29 mouse cellular contexts compared by ENCODE assay signal in genomic region chr6:128491916-128492315, GRCm38 (mm10). TPM values are rescaled to one million over a fixed set of nuclear protein-coding genes. Genes with fewer than 3 reads are reported as not detected.
A peak's percentile ranks its signal among the peaks of the same experiment; 100 is the strongest.
DNase-seq lines count a peak whose midpoint lies in the region; ATAC-seq and TF ChIP-seq lines count a peak whose summit lies in the region.
"Had no signal": no experiment of that assay in that cellular context is flagged by ENCODE, and none has a peak within 500 bp of the region (broad histone marks: within the 10 kb centered on the region; RNA-seq: fewer than 3 reads in every experiment).

No protein-coding gene starts in this region.

- TF ChIP-seq CTCF in hindbrain, postnatal 0 days (IDR thresholded peaks at IDR 0.05; ENCODE audit: low read depth): no peak

- H3K4me2 ChIP-seq in hindbrain, embryonic 12.5 days (replicated peaks): no peak overlapping the region
- no peak overlapping the region for H3K4me2 ChIP-seq in hindbrain, embryonic 11.5 days (replicated peaks; ENCODE audit: low read depth, low read length)
- no peak overlapping the region for H3K4me2 ChIP-seq in neural tube, embryonic 13.5 days
- H3K4me2 ChIP-seq in hindbrain, postnatal 0 days (ENCODE audit: low read depth, low read length): no peak overlapping the region
- no peak overlapping the region for H3K4me2 ChIP-seq in forebrain, embryonic 14.5 days (ENCODE audit: low read length)
- H3K4me2 ChIP-seq: embryonic facial prominence, embryonic 15.5 days; liver, embryonic 11.5 days; stomach, embryonic 15.5 days had no signal

- no peak for DNase-seq in hindbrain, embryonic 11.5 days (ENCODE audit: low spot score)
- DNase-seq in neural tube, embryonic 10.5 days (ENCODE audit: extremely low spot score, low spot score): no peak
- peak; percentile 8 for DNase-seq in hindbrain, postnatal 0 days (ENCODE audit: low spot score)
- peak; percentile 60 for DNase-seq in retina, postnatal 1 day
- no peak for DNase-seq in forebrain, embryonic 14.5 days (ENCODE audit: low spot score)
- no peak for DNase-seq in kidney, adult 11 months
- DNase-seq: adrenal gland, adult 2 months; cerebellum, adult 2 months; cerebellum, postnatal 25 days; forebrain, postnatal 0 days; gastrocnemius, postnatal 14 days; heart, adult 18-20 months; kidney, adult 8-10 months; kidney, postnatal 10 days; left cerebral cortex, postnatal 4 days; liver, postnatal 0 days; midbrain, embryonic 14.5 days; right cerebral cortex, postnatal 4 days; thymus, adult 2 months had no signal

- no peaks in the 10 kb centered on the region for H3K27me3 ChIP-seq in hindbrain, embryonic 12.5 days
- H3K27me3 ChIP-seq in hindbrain, embryonic 11.5 days (ENCODE audit: control insufficient read depth, insufficient read depth, low read length): no peaks in the 10 kb centered on the region
- H3K27me3 ChIP-seq in neural tube, embryonic 13.5 days: no peaks in the 10 kb centered on the region
- H3K27me3 ChIP-seq in hindbrain, postnatal 0 days (ENCODE audit: insufficient read depth, low read length): no peaks in the 10 kb centered on the region
- no peaks in the 10 kb centered on the region for H3K27me3 ChIP-seq in forebrain, embryonic 14.5 days (replicated peaks; ENCODE audit: control insufficient read depth, insufficient read depth, low read length)
- H3K27me3 ChIP-seq: embryonic facial prominence, embryonic 15.5 days; Patski; stomach, embryonic 15.5 days had no signal

- peak; percentile 63; the same call in 1 of the 2 replicates for ATAC-seq in hindbrain, embryonic 12.5 days (ENCODE audit: low FRiP score)
- no peak for ATAC-seq in hindbrain, embryonic 11.5 days (ENCODE audit: low FRiP score)
- ATAC-seq in neural tube, embryonic 13.5 days (ENCODE audit: low read depth): peak; percentile 67
- peak; percentile 72 for ATAC-seq in hindbrain, postnatal 0 days
- ATAC-seq in forebrain, embryonic 14.5 days: no peak
- ATAC-seq: forebrain, postnatal 0 days; inflammation-experienced regulatory T-cells, adult 6 months; liver, postnatal 0 days; lung, postnatal 0 days; Patski had no signal

- H3K27ac ChIP-seq in hindbrain, embryonic 12.5 days: no peak overlapping the region
- no peak overlapping the region for H3K27ac ChIP-seq in hindbrain, embryonic 11.5 days (ENCODE audit: low read depth, low read length)
- no peak overlapping the region for H3K27ac ChIP-seq in neural tube, embryonic 13.5 days (replicated peaks)
- no peak overlapping the region for H3K27ac ChIP-seq in hindbrain, postnatal 0 days
- H3K27ac ChIP-seq in forebrain, embryonic 14.5 days (ENCODE audit: low read depth, low read length): no peak overlapping the region
- H3K27ac ChIP-seq: embryonic facial prominence, embryonic 15.5 days; stomach, embryonic 15.5 days had no signal

- no peak overlapping the region for H3K4me3 ChIP-seq in hindbrain, embryonic 12.5 days
- no peak overlapping the region for H3K4me3 ChIP-seq in hindbrain, embryonic 11.5 days (ENCODE audit: low read depth, low read length)
- H3K4me3 ChIP-seq in neural tube, embryonic 13.5 days: no peak overlapping the region
- H3K4me3 ChIP-seq in hindbrain, postnatal 0 days (ENCODE audit: low read length): no peak overlapping the region
- no peak overlapping the region for H3K4me3 ChIP-seq in forebrain, embryonic 14.5 days (ENCODE audit: low read depth, low read length)
- H3K4me3 ChIP-seq: embryonic facial prominence, embryonic 15.5 days; stomach, embryonic 15.5 days had no signal

- no peaks in the 10 kb centered on the region for H3K4me1 ChIP-seq in hindbrain, embryonic 12.5 days
- H3K4me1 ChIP-seq in hindbrain, embryonic 11.5 days (replicated peaks; ENCODE audit: control insufficient read depth, insufficient read depth, low read length): no peaks in the 10 kb centered on the region
- H3K4me1 ChIP-seq in neural tube, embryonic 13.5 days (replicated peaks): no peaks in the 10 kb centered on the region
- no peaks in the 10 kb centered on the region for H3K4me1 ChIP-seq in hindbrain, postnatal 0 days (ENCODE audit: insufficient read depth, low read length)
- no peaks in the 10 kb centered on the region for H3K4me1 ChIP-seq in forebrain, embryonic 14.5 days (ENCODE audit: control insufficient read depth, insufficient read depth, low read length)
- H3K4me1 ChIP-seq: embryonic facial prominence, embryonic 15.5 days; stomach, embryonic 15.5 days had no signal

- H3K9ac ChIP-seq in hindbrain, embryonic 12.5 days: no peak overlapping the region
- no peak overlapping the region for H3K9ac ChIP-seq in hindbrain, embryonic 11.5 days (ENCODE audit: low read depth, low read length)
- H3K9ac ChIP-seq in neural tube, embryonic 13.5 days: no peak overlapping the region
- no peak overlapping the region for H3K9ac ChIP-seq in hindbrain, postnatal 0 days (replicated peaks; ENCODE audit: low read length)
- no peak overlapping the region for H3K9ac ChIP-seq in forebrain, embryonic 14.5 days (ENCODE audit: low read length)
- H3K9ac ChIP-seq: embryonic facial prominence, embryonic 15.5 days; forebrain, postnatal 0 days; liver, postnatal 0 days; stomach, embryonic 15.5 days had no signal

- H3K36me3 ChIP-seq in hindbrain, embryonic 12.5 days: no peaks in the 10 kb centered on the region
- H3K36me3 ChIP-seq in hindbrain, embryonic 11.5 days (ENCODE audit: control insufficient read depth, insufficient read depth, low read length): no peaks in the 10 kb centered on the region
- no peaks in the 10 kb centered on the region for H3K36me3 ChIP-seq in neural tube, embryonic 13.5 days
- H3K36me3 ChIP-seq in hindbrain, postnatal 0 days (ENCODE audit: insufficient read depth, low read length): no peaks in the 10 kb centered on the region
- no peaks in the 10 kb centered on the region for H3K36me3 ChIP-seq in forebrain, embryonic 14.5 days (ENCODE audit: control insufficient read depth, insufficient read depth, low read length)
- H3K36me3 ChIP-seq: embryonic facial prominence, embryonic 15.5 days; stomach, embryonic 15.5 days had no signal

- no peaks in the 10 kb centered on the region for H3K9me3 ChIP-seq in hindbrain, embryonic 12.5 days (replicated peaks)
- no peaks in the 10 kb centered on the region for H3K9me3 ChIP-seq in hindbrain, embryonic 11.5 days (ENCODE audit: control insufficient read depth, low read length)
- H3K9me3 ChIP-seq in neural tube, embryonic 13.5 days: no peaks in the 10 kb centered on the region
- no peaks in the 10 kb centered on the region for H3K9me3 ChIP-seq in hindbrain, postnatal 0 days (ENCODE audit: low read length)
- H3K9me3 ChIP-seq in forebrain, embryonic 14.5 days (replicated peaks; ENCODE audit: control insufficient read depth, low read length): no peaks in the 10 kb centered on the region
- H3K9me3 ChIP-seq: embryonic facial prominence, embryonic 15.5 days; stomach, embryonic 15.5 days had no signal

- WGBS in hindbrain, embryonic 12.5 days: 77% methylated on average over 4 of the region's 4 CpGs
- WGBS in hindbrain, embryonic 11.5 days: 87% methylated on average over 4 of the region's 4 CpGs
- WGBS in neural tube, embryonic 13.5 days: 74% methylated on average over 4 of the region's 4 CpGs
- WGBS in hindbrain, postnatal 0 days: 70% methylated on average over 4 of the region's 4 CpGs
- 84% methylated on average over 4 of the region's 4 CpGs for WGBS in forebrain, embryonic 14.5 days

RNA-seq across cellular contexts. Expression of gene Pzp, which starts 34.6 kb away (rescaled TPM):
- polyA plus RNA-seq in hindbrain, embryonic 12.5 days (2016; fragmentation: Nextera tagmentation; extraction: Ambion mirVana): not detected in 2 replicates
- polyA plus RNA-seq in hindbrain, embryonic 11.5 days (2014; fragmentation: Nextera tagmentation; extraction: Ambion mirVana): not detected in 2 replicates
- 0.21 and 0.34 TPM in 2 replicates for polyA plus RNA-seq in neural tube, embryonic 13.5 days (2015; fragmentation: Nextera tagmentation; extraction: Ambion mirVana)
- 0.14 TPM in 1 of 2 replicates, not detected in the other for total RNA-seq in hindbrain, postnatal 0 days (2014; rRNA removed)
- 0.03 and 0.18 TPM in 2 replicates for polyA plus RNA-seq in hindbrain, postnatal 0 days (2015; fragmentation: Nextera tagmentation; extraction: Ambion mirVana)
- not detected in 2 replicates for polyA plus RNA-seq in forebrain, embryonic 14.5 days (2014; fragmentation: Nextera tagmentation; extraction: Ambion mirVana)
- total RNA-seq: forebrain, postnatal 0 days; gastrocnemius, postnatal 14 days; layer of hippocampus, postnatal 10 days; left cerebral cortex, adult 8-10 months had no signal
- polyA plus RNA-seq: cerebellum, adult 2 months; forebrain, postnatal 0 days; inflammation-experienced regulatory T-cells, adult 6 months had no signal

RNA-seq across cellular contexts. Expression of gene Fkbp4, which starts 53.4 kb away (rescaled TPM):
- polyA plus RNA-seq in hindbrain, embryonic 12.5 days (2016; fragmentation: Nextera tagmentation; extraction: Ambion mirVana): 415 and 439 TPM in 2 replicates
- 434 and 533 TPM in 2 replicates for polyA plus RNA-seq in hindbrain, embryonic 11.5 days (2014; fragmentation: Nextera tagmentation; extraction: Ambion mirVana)
- polyA plus RNA-seq in neural tube, embryonic 13.5 days (2015; fragmentation: Nextera tagmentation; extraction: Ambion mirVana): 339 and 363 TPM in 2 replicates
- 161 and 164 TPM in 2 replicates for total RNA-seq in hindbrain, postnatal 0 days (2014; rRNA removed)
- 238 and 246 TPM in 2 replicates for polyA plus RNA-seq in hindbrain, postnatal 0 days (2015; fragmentation: Nextera tagmentation; extraction: Ambion mirVana)
- polyA plus RNA-seq in forebrain, embryonic 14.5 days (2014; fragmentation: Nextera tagmentation; extraction: Ambion mirVana): 366 and 400 TPM in 2 replicates

Comparison
In these comparisons a context has a peak if more than half of its experiments do, and no peak if none do; other contexts are left out.
1. ATAC-seq: peak in hindbrain, embryonic 12.5 days (single experiment), neural tube, embryonic 13.5 days (single experiment) and hindbrain, postnatal 0 days (single experiment); none in hindbrain, embryonic 11.5 days (single experiment) and forebrain, embryonic 14.5 days (single experiment).
2. DNase-seq: peak in hindbrain, postnatal 0 days (single experiment) and retina, postnatal 1 day (single experiment); none in hindbrain, embryonic 11.5 days (single experiment), neural tube, embryonic 10.5 days (single experiment), forebrain, embryonic 14.5 days (single experiment) and kidney, adult 11 months (single experiment).